Comparison of ENCODE assay signal across 8 mouse cellular contexts in the genomic region with DNA sequence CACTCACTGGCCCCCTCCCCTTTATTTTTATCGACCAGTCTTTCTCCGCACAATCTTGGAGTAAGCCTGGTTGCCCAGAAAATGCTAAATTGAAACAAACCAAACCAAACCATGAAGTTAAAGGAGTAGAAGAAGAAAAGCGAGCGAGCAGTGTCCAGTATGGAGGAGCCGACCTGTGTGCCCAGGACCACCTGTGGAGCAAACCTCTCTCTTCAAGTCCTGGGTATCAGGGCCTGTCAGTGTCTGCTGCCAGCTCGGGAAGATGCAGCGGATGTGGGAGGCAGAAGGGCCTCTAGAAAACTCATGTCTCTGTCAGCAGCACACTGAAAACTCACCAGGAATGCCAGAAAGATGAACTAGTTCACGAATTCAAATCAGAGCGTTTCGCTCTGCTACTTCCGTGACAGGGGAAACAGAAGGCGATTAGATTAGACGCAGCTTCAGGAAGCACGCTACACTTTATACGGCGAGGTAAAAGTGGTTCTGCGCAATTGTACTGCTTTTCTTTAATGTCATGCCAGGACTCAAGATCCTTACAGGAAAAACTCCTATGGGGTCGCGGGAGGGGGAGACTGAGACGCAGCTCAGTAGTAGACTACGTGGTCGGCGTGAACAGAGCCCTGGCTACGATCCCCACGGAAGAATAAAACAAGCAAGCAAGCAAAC. TPM values are rescaled to one million over a fixed set of nuclear protein-coding genes. Genes with fewer than 3 reads are reported as not detected.
A peak's percentile ranks its signal among the peaks of the same experiment; 100 is the strongest.
DNase-seq lines count a peak whose midpoint lies in the region; ATAC-seq and TF ChIP-seq lines count a peak whose summit lies in the region.

No protein-coding gene starts in this region.

- H3K27ac ChIP-seq in thymus, adult 2 months (ENCODE audit: control insufficient read depth, insufficient read depth, low read length): peak overlapping the region; percentile 67; the same call in 1 of the 2 replicates
- H3K27ac ChIP-seq in hindbrain, embryonic 12.5 days: no peak overlapping the region
- H3K27ac ChIP-seq in stomach, embryonic 15.5 days: no peak overlapping the region

- H3K27me3 ChIP-seq in thymus, adult 2 months (ENCODE audit: control insufficient read depth, insufficient read depth, low read length): no peaks in the 10 kb centered on the region
- H3K27me3 ChIP-seq in hindbrain, embryonic 12.5 days: peaks cover 21% of the 10 kb centered on the region
- H3K27me3 ChIP-seq in stomach, embryonic 15.5 days (replicated peaks): no peaks in the 10 kb centered on the region

- peaks cover 17% of the 10 kb centered on the region for H3K4me1 ChIP-seq in thymus, adult 2 months (replicated peaks; ENCODE audit: control insufficient read depth, insufficient read depth, low read length)
- H3K4me1 ChIP-seq in hindbrain, embryonic 12.5 days: peaks cover 49% of the 10 kb centered on the region
- H3K4me1 ChIP-seq in stomach, embryonic 15.5 days: peaks cover 6% of the 10 kb centered on the region; the same call in 1 of the 2 replicates

- no peaks in the 10 kb centered on the region for H3K9me3 ChIP-seq in hindbrain, embryonic 12.5 days (replicated peaks)
- no peaks in the 10 kb centered on the region for H3K9me3 ChIP-seq in stomach, embryonic 15.5 days

- H3K4me3 ChIP-seq in thymus, adult 2 months (ENCODE audit: control insufficient read depth, insufficient read depth, low read length): peak overlapping the region; percentile 87
- H3K4me3 ChIP-seq in hindbrain, embryonic 12.5 days: peak overlapping the region; percentile 38
- peak overlapping the region; percentile 41 for H3K4me3 ChIP-seq in stomach, embryonic 15.5 days (replicated peaks)

- peak; percentile 5 for DNase-seq in adrenal gland, adult 2 months
- no peak for DNase-seq in adrenal gland, postnatal 14 days
- peak; percentile 23 for DNase-seq in thymus, adult 2 months
- no peak for DNase-seq in thymus, postnatal 10 days (ENCODE audit: low spot score in 2 of 2)
- DNase-seq in lung, postnatal 25 days (ENCODE audit: low spot score): peak; percentile 13
- DNase-seq in right cerebral cortex, postnatal 36 days (ENCODE audit: low spot score in 2 of 2): no peak

- peak overlapping the region; percentile 44; the same call in 1 of the 2 replicates for H3K9ac ChIP-seq in hindbrain, embryonic 12.5 days
- no peak overlapping the region for H3K9ac ChIP-seq in stomach, embryonic 15.5 days

- no peak for TF ChIP-seq CTCF in thymus, adult 2 months (IDR thresholded peaks at IDR 0.05; ENCODE audit: borderline replicate concordance, control insufficient read depth, extremely low read depth, insufficient read depth, low read length, poor library complexity)

- ATAC-seq in hindbrain, embryonic 12.5 days (ENCODE audit: low FRiP score): no peak
- ATAC-seq in stomach, embryonic 15.5 days (ENCODE audit: insufficient read depth, low FRiP score, low read depth): no peak

- 16% methylated on average over 25 of the region's 25 CpGs for WGBS in thymus, adult 2 months
- 4% methylated on average over 25 of the region's 25 CpGs for WGBS in hindbrain, embryonic 12.5 days
- WGBS in stomach, embryonic 15.5 days: 7% methylated on average over 25 of the region's 25 CpGs

- no peak for TF ChIP-seq POLR2A in thymus, adult 2 months (IDR thresholded peaks at IDR 0.05; ENCODE audit: control insufficient read depth, extremely low read depth, insufficient read depth, low read length, poor library complexity)

- peak overlapping the region; percentile 71 for H3K4me2 ChIP-seq in hindbrain, embryonic 12.5 days (replicated peaks)
- peak overlapping the region; percentile 94 for H3K4me2 ChIP-seq in stomach, embryonic 15.5 days

- H3K36me3 ChIP-seq in thymus, adult 2 months (ENCODE audit: control insufficient read depth, insufficient read depth, low read length): no peaks in the 10 kb centered on the region
- no peaks in the 10 kb centered on the region for H3K36me3 ChIP-seq in hindbrain, embryonic 12.5 days
- H3K36me3 ChIP-seq in stomach, embryonic 15.5 days: no peaks in the 10 kb centered on the region

RNA-seq across cellular contexts. Expression of a gene that starts 45.2 kb away (rescaled TPM):
- 10 to 100 TPM; 13.1 to 14.0 TPM for total RNA-seq in adrenal gland, adult 2 months (2021)
- 15.5 and 22.9 TPM in 2 replicates for polyA plus RNA-seq in adrenal gland, adult 2 months (2012; rRNA removed)
- total RNA-seq in adrenal gland, postnatal 14 days (2021): 15.0 and 18.8 TPM in 2 replicates
- 39.7 and 53.4 TPM in 2 replicates for polyA plus RNA-seq in thymus, adult 2 months (2012; rRNA removed)
- 18.9 and 21.0 TPM in 2 replicates for polyA plus RNA-seq in hindbrain, embryonic 12.5 days (2016; fragmentation: Nextera tagmentation; extraction: Ambion mirVana)
- 9.9 and 12.0 TPM in 2 replicates for polyA plus RNA-seq in stomach, embryonic 15.5 days (2015; fragmentation: Nextera tagmentation; extraction: Ambion mirVana)

Comparison
In these comparisons a context has a peak if more than half of its experiments do, and no peak if none do; other contexts are left out.
1. DNase-seq: peak in adrenal gland, adult 2 months (single experiment), thymus, adult 2 months (single experiment) and lung, postnatal 25 days (single experiment); none in adrenal gland, postnatal 14 days (single experiment), thymus, postnatal 10 days (0 of 2) and right cerebral cortex, postnatal 36 days (0 of 2).
2. Peak in every context shown above with its lines, with median percentiles within 50 percentile points of each other: H3K4me3 ChIP-seq.